Mouse (Mus musculus) frontal cortex, postnatal 25 days (tissue): ENCODE data around the gene Samd14.

Source experiments
- DNase-seq, 2 experiments: peaks; one replicate each; pipeline ENCODE4 v3.0.0; 2022; ENCODE audit warnings: low spot score in 2 of 2

The Samd14 gene

DNA sequence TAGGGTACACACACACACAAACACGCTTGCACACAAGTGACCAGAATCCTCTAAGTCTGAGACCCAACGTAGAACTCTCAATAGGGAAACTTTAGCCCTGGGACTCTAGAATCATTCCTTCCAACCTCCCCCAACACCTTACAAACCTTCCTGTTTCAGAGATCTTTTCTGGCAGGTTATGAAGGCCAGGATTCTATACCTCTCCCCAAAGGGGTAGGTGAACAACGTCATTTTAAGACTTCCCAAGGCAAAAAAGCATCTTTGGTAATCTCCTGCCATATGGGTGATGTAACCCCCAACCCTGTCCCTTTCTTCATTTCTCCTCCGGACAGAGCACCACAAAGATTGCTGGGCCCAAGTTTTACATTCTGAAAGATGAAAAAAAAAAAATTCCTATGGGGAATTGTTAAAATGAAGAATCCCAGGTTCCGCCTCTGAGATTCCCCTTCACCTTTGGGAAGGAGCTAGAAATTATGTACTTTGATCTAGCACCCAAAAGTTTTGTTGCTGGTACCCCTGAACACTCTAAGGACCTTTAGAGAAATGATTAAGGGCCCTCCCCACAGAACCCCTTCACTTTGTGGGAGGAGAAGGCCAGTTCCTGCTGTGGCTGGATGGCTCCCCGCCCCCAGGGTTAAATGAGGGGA is 19.5 kb upstream of the Samd14 start:
- no peak for DNase-seq

GRCm38 (mm10) chr11:94990749-94991577 is 18.7 kb upstream of the Samd14 start, which contains the start of gene Ppp1r9b:
Gene Ppp1r9b, plus strand, starts transcription at chr11:94991035.
- peak; percentile 84 to 85 for DNase-seq

- no peak for DNase-seq
Observed at GRCm38 (mm10) chr11:94991641-94992479, 17.8 kb upstream of the Samd14 start.

GRCm38 (mm10) chr11:94992480-94992753 is 17.3 kb upstream of the Samd14 start:
- no peak for DNase-seq

DNA sequence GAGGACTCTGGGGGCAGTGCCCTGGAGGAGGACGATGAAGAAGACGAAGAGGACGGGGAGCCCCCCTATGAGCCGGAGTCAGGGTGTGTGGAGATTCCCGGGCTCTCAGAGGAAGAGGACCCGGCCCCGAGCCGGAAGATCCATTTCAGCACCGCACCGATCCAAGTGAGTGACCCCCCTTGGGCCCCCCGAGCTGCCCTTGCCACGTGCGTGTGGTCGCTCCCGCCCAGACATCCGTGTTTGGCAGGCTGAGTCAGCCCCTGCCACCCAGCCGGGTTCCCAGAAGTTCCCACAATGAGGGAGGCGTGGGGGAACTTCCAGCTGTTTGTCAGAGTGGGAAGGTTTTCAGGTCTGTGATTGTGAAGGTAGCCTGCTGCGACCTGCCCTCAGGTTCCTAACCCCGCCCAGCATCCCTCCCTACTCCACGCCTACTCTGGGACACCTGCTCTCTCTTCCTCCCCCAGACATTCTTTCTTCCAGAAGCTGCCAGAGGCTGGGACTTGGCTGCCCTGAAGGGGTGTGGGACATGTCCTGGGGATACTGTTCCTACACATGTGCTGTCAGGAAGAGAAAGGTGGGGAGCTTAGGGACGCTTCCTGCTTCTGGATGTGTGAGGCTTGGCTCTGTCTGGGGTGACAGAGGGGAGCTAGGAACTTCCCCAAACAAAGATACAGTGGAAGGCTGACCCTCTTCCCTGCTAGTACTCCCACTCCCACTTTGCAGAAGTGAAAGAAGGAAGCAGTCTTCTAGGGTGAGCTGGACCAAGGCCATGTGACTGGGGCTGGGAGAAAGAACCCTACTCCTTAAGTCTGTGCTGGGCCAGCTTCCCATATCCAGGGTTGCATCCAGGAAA is 16.7 kb upstream of the Samd14 start:
- DNase-seq: no peak

DNA sequence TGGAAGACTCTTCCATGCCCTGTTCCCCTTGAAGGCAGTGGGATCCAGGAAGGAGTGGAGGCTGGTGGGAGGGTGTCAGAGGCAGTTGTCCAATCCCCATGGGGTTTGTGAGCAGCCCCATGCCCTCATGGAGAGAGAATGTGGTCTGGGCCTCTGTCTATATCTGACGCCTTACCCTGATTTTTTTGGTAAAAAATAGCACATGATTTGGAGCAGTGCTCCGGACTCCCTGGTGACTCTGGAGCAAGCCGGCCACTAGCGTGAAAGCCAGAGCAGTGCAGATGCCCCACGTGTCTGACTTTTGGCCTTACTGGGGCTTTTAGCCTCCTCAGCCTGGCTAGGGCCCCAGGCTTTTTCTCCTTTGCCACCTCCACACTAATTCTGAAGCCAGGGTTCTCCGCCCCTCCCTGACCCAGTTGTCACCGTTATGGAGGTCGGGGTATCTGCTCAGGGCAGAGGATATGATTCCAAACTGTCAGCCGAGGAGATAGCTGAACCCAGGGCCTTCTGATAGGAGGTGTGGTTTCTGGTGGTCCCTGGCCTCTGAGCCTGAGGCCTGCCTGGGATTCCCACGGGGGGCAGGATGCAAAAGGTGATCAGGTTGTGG is 15.4 kb upstream of the Samd14 start:
- DNase-seq: no peak

GRCm38 (mm10) chr11:94994947-94995772 is 14.5 kb upstream of the Samd14 start:
- DNase-seq: no peak

DNA sequence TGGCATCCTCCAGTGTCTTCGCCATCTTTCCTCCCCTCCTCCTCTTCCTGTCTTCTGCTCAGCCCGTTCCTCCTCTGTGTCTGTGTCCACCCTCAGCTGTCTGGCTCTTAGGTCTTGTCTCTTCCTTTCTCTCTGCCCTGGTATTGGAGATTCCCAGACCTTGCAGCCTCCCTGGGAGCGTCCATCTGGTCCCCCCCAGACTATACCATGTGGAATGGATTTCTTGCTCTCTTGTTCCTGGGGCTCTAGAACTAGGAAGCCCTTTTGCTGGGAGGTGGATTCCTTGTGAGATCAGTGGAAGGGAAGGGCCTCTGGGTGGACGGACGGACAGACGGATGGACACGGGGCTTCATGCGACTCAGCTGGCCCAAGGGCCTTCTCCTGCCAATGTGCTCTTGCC is 13.6 kb upstream of the Samd14 start:
- no peak for DNase-seq

DNA sequence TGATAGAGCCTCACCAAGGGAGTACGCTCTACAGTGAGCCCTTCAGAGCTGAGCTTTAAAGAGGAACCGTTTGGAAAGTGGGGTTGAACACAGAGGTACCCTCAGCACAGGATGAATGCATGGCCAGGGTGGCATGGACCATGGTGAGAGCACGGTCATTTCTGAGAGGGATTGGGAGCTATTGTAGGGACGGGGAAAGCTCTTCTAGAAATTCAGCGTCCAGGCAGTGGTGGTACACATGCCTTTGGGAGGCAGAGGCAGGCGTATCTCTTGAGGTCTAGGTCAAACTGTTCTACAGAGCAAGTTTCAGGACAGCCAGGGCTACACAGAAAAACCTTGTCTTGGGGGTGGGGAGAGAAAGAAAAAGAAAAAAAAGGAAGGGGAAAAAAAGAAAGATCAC is 12.7 kb upstream of the Samd14 start:
- no peak for DNase-seq

DNA sequence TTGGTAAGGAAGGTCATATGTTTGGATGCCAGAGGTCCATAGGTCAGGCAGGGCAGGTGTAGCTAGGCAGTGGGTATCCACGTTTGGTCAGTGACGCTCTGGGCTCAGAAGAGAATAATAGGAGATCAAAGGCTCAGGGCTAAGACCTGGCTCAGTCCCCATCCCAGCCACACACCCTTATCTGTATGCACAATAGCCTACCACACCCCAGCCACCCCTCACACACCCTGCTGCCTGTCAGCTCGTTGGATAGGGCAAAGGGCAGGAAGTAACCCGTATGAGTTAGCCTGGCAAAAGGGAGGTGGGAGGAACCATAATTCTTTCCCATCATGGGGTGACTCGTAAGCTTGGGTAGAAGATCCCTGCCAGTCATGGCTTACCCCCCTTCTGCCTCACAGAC is 12.1 kb upstream of the Samd14 start:
- DNase-seq: no peak

- no peak for DNase-seq
Observed at GRCm38 (mm10) chr11:94998041-94998531, 11.6 kb upstream of the Samd14 start.

GRCm38 (mm10) chr11:95000128-95000527 is 9.6 kb upstream of the Samd14 start:
- DNase-seq: no peak

GRCm38 (mm10) chr11:95000548-95000947 is 9.1 kb upstream of the Samd14 start:
- DNase-seq: no peak

DNA sequence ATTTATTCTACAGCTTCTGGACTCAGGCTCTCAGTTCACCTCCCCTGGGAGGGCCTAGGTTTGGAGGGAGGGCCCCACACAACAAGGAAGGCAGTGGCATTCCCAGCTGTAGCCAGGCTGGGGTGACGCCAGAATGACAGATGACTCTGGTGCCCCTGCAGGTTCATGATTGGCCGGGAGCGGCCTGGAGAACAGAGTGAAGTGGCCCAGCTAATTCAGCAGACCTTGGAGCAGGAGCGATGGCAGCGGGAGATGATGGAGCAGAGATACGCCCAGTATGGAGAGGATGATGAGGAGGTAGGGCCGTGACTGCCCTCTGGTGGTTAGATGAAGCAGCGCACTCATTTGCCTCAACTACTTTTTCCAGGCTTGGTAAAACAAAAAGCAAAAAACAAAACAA is 8.6 kb upstream of the Samd14 start:
- DNase-seq: peak; percentile 58

GRCm38 (mm10) chr11:95001584-95002347 is 7.9 kb upstream of the Samd14 start:
- DNase-seq: no peak

- no peak for DNase-seq
Observed at GRCm38 (mm10) chr11:95002705-95003104, 7.0 kb upstream of the Samd14 start.

DNA sequence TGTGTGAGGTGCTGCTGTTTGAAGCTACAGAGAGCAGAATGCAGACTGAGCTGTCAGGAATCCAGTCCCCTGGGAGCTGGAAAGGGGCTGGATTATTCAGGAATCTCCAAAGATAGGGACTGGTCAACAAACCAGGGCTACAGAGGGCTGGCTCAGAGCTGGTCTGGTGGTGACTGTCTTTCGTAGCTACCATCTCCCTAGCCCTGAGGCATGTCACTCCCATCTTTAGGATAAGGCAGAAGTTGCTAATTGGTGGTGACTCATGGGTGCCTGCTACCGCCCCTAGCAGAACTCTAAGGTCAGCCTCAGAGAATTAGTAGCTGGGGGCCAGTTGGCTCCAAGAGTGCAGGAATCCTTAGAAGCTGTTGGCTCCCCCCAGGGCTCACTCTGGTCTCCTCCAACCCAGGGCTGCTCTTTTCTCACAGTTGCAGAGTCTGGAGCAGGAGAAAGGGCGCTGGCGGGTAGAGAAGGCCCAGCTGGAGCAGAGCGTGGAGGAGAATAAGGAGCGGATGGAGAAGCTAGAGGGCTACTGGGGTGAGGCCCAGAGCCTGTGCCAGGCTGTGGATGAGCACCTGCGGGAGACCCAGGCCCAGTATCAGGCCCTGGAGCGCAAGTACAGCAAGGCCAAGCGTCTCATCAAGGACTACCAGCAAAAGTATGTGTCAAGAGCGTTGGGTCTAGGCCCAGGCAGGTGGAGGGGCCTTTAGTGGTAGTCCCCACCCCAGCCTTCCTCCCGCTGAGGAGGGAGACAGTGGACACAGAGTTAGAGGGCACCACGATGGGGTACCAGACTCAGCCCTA is 5.3 kb upstream of the Samd14 start:
- DNase-seq: no peak

DNA sequence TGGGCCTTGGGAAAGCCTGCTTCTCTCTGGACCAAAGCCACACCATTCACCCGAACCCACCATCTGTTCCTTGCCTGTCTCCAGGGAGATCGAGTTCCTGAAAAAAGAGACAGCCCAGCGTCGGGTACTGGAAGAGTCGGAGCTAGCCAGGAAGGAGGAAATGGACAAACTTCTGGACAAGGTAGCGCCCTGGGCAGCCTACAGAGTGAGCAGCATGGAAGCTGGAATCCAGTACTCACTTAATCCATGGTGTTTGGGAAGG is 4.8 kb upstream of the Samd14 start:
- DNase-seq: no peak

- DNase-seq: no peak
Observed at GRCm38 (mm10) chr11:95006038-95006437, 3.6 kb upstream of the Samd14 start.
